Mouse (Mus musculus): ENCODE measurements at regions not wholly inside any gene's neighbourhood (a gene's known extent, or its start where the extent isn't known, plus 50 kb on each side); places are given as distances from the start of the nearest gene placed in this dataset.

DNA sequence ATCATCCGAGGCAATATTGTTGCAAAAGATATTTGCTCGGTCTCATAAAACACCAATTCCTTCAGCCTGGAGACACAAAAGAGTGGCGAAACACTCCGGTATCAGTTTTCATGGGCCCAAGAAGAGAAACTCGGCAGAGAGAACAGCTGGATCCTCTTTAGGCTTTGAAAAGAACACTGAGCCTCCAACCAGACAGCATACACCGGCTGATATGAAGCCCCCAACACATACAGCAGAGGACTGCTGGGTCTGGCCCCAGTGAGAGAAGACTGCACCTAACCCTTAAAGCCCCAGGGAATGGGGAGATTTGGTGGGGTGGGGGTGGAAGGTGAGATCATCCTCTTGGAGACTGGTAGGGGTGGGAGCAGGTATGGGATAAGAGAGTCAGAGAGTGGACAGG lies 147.9 kb downstream of the Rchy1 start:
- no peak overlapping the region for H3K9ac ChIP-seq (ENCODE audit: insufficient read depth, low read depth, low read length, poor library complexity, severe bottlenecking)
- in situ Hi-C loops (cut with MboI; ENCODE audit: low sequenced_read_pairs in 2 of 2, unreplicated experiment in 2 of 2), result no loop called here
- H3K4me1 ChIP-seq (ENCODE audit: control insufficient read depth in 2 of 2, insufficient read depth in 2 of 2, low read length in 2 of 2, poor library complexity in 1 of 2), result no peaks in the 10 kb centered on the region
- no peak for DNase-seq (ENCODE audit: low read depth, low spot score)
- H3K27ac ChIP-seq (ENCODE audit: insufficient read depth, low read depth, low read length, poor library complexity, severe bottlenecking), result no peak overlapping the region
- TF ChIP-seq MAFK (IDR thresholded peaks at IDR 0.05; ENCODE audit: insufficient read depth, low read depth, low read length), result no peak
- TF ChIP-seq HCFC1 (IDR thresholded peaks at IDR 0.05; ENCODE audit: borderline replicate concordance, insufficient read depth, low read length), result no peak
- no peak for TF ChIP-seq ZC3H11A (IDR thresholded peaks at IDR 0.05; ENCODE audit: borderline replicate concordance, low read depth, low read length)
- TF ChIP-seq CHD2 (IDR thresholded peaks at IDR 0.05; ENCODE audit: low read depth, low read length), result no peak
- no peak for TF ChIP-seq ZNF384 (IDR thresholded peaks at IDR 0.05; ENCODE audit: low read depth, low read length)
- H3K9me3 ChIP-seq (ENCODE audit: control insufficient read depth, insufficient read depth, low read depth, low read length), result no peaks in the 10 kb centered on the region
- H3K4me3 ChIP-seq (ENCODE audit: insufficient read depth in 1 of 2, low read depth in 1 of 2, low read length in 2 of 2, poor library complexity in 1 of 2, severe bottlenecking in 1 of 2), result no peak overlapping the region
- H3K36me3 ChIP-seq (ENCODE audit: control insufficient read depth, insufficient read depth, low read length, poor library complexity, severe bottlenecking), result no peaks in the 10 kb centered on the region

DNA sequence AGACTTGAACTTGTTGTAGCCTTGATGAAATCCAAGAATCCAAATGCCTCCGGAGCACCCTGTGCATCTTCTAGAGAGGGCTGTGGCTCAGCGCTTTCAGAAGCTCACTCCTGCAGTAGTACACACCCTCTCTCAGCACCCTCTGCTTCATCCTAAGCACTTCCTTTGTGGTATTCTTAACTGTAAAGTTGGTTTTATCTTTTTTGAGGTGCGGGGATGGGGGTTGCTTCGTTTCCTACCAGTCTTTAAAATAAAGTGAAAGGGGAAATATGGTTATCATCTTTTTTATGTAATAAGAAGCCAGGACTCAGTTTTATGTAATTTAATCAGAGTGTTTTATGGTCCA lies 148.5 kb downstream of the Rchy1 start:
- DNase-seq (ENCODE audit: low read depth, low spot score), result no peak
- no peak overlapping the region for H3K27ac ChIP-seq (ENCODE audit: insufficient read depth, low read depth, low read length, poor library complexity, severe bottlenecking)
- H3K4me1 ChIP-seq (ENCODE audit: control insufficient read depth in 2 of 2, insufficient read depth in 2 of 2, low read length in 2 of 2, poor library complexity in 1 of 2), result no peaks in the 10 kb centered on the region
- no peak overlapping the region for H3K4me3 ChIP-seq (ENCODE audit: insufficient read depth in 1 of 2, low read depth in 1 of 2, low read length in 2 of 2, poor library complexity in 1 of 2, severe bottlenecking in 1 of 2)
- H3K36me3 ChIP-seq (ENCODE audit: control insufficient read depth, insufficient read depth, low read length, poor library complexity, severe bottlenecking), result no peaks in the 10 kb centered on the region
- in situ Hi-C loops (cut with MboI; ENCODE audit: low sequenced_read_pairs in 2 of 2, unreplicated experiment in 2 of 2), result no loop called here
- no peak for TF ChIP-seq MAFK (IDR thresholded peaks at IDR 0.05; ENCODE audit: insufficient read depth, low read depth, low read length)
- TF ChIP-seq HCFC1 (IDR thresholded peaks at IDR 0.05; ENCODE audit: borderline replicate concordance, insufficient read depth, low read length), result no peak
- TF ChIP-seq CHD2 (IDR thresholded peaks at IDR 0.05; ENCODE audit: low read depth, low read length), result no peak
- H3K9me3 ChIP-seq (ENCODE audit: control insufficient read depth, insufficient read depth, low read depth, low read length), result no peaks in the 10 kb centered on the region
- H3K9ac ChIP-seq (ENCODE audit: insufficient read depth, low read depth, low read length, poor library complexity, severe bottlenecking), result no peak overlapping the region

DNA sequence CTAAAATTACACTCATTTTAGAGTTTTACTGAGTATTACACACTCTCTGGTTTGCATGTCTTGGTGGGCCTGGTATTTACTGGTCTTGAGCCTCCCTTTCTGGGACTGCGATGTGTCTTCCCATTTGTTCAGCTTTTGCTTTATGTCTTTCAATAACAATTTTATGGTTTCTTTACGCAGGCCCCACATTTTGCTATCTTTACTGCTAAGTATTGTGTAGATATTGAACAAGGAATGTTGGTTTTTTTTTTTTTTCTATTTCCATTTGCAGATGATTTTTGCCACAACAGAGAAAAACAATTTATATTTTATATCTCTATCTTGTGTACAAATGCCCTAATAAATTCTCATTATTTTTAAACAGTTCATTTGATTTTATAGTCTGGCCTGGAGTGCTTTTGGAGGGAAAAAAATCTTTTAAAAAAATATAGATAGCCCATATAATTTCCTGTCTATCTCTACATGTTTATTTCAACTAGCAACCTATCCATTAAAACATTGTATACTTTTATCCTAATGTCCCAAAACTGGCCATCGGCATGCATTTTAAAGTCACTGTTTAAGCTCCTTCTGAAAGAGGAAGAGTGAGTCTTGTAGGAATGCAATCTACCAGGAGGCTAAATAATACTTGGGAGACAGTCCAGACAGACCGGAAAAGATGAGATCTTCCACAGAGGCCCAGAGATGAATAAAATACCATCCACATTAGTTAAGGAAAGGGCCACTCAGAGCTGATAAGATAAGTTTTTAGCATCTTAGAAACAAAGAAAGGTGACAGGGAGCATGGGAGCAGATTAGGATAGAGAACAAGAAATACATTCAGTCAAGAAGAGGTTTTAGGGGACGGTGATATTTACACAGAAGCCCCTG lies 149.1 kb downstream of the Rchy1 start:
- no peak overlapping the region for H3K4me3 ChIP-seq (ENCODE audit: insufficient read depth in 1 of 2, low read depth in 1 of 2, low read length in 2 of 2, poor library complexity in 1 of 2, severe bottlenecking in 1 of 2)
- TF ChIP-seq CHD2 (IDR thresholded peaks at IDR 0.05; ENCODE audit: low read depth, low read length) (no peak), HCFC1 (IDR thresholded peaks at IDR 0.05; ENCODE audit: borderline replicate concordance, insufficient read depth, low read length) (no peak), ZNF384 (IDR thresholded peaks at IDR 0.05; ENCODE audit: low read depth, low read length) (no peak), ZC3H11A (IDR thresholded peaks at IDR 0.05; ENCODE audit: borderline replicate concordance, low read depth, low read length) (no peak), MAFK (IDR thresholded peaks at IDR 0.05; ENCODE audit: insufficient read depth, low read depth, low read length) (no peak)
- H3K27ac ChIP-seq (ENCODE audit: insufficient read depth, low read depth, low read length, poor library complexity, severe bottlenecking), result no peak overlapping the region
- H3K9me3 ChIP-seq (ENCODE audit: control insufficient read depth, insufficient read depth, low read depth, low read length), result no peaks in the 10 kb centered on the region
- H3K9ac ChIP-seq (ENCODE audit: insufficient read depth, low read depth, low read length, poor library complexity, severe bottlenecking), result no peak overlapping the region
- no peak for DNase-seq (ENCODE audit: low read depth, low spot score)
- H3K4me1 ChIP-seq (ENCODE audit: control insufficient read depth in 2 of 2, insufficient read depth in 2 of 2, low read length in 2 of 2, poor library complexity in 1 of 2), result no peaks in the 10 kb centered on the region
- in situ Hi-C loops (cut with MboI; ENCODE audit: low sequenced_read_pairs in 2 of 2, unreplicated experiment in 2 of 2), result no loop called here
- no peaks in the 10 kb centered on the region for H3K36me3 ChIP-seq (ENCODE audit: control insufficient read depth, insufficient read depth, low read length, poor library complexity, severe bottlenecking)

- Histone ChIP-seq H3K4me3 (ENCODE audit: insufficient read depth in 1 of 2, low read depth in 1 of 2, low read length in 2 of 2, poor library complexity in 1 of 2, severe bottlenecking in 1 of 2) (no peak overlapping the region), H3K36me3 (ENCODE audit: control insufficient read depth, insufficient read depth, low read length, poor library complexity, severe bottlenecking) (no peaks in the 10 kb centered on the region), H3K9me3 (ENCODE audit: control insufficient read depth, insufficient read depth, low read depth, low read length) (no peaks in the 10 kb centered on the region), H3K4me1 (ENCODE audit: control insufficient read depth in 2 of 2, insufficient read depth in 2 of 2, low read length in 2 of 2, poor library complexity in 1 of 2) (no peaks in the 10 kb centered on the region), H3K9ac (ENCODE audit: insufficient read depth, low read depth, low read length, poor library complexity, severe bottlenecking) (no peak overlapping the region), H3K27ac (ENCODE audit: insufficient read depth, low read depth, low read length, poor library complexity, severe bottlenecking) (no peak overlapping the region)
- DNase-seq (ENCODE audit: low read depth, low spot score), result no peak
- no peak for TF ChIP-seq MAFK (IDR thresholded peaks at IDR 0.05; ENCODE audit: insufficient read depth, low read depth, low read length)
- in situ Hi-C loops (cut with MboI; ENCODE audit: low sequenced_read_pairs in 2 of 2, unreplicated experiment in 2 of 2), result no loop called here
Measured at GRCm38 (mm10) chr5:91807070-91808065, 155.5 kb downstream of the Rchy1 start.
